In the genomic region with DNA sequence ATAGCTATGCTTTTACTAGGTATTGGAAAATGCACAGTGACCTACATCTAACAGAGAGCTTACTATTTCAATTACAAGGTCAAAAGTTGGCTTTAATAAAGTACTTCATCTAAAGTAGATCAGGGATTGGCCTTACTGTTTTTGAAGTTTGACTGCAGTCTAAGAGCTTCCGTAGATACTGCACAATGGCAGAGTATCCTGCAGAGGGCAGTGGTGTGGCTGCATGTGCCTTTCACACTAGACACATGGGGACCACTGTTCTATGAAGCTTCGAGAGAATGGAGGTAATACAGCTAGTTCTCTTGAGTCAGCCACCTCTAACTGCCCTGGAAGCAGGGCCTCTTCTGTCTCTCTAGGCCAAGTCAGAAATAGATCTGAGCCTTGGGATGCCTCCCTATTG, we compare ENCODE assay signal across 18 mouse cellular contexts.
DNase-seq lines count a peak whose midpoint lies in the region; ATAC-seq and TF ChIP-seq lines count a peak whose summit lies in the region.
"Had no signal": no experiment of that assay in that cellular context is flagged by ENCODE, and none has a peak within 500 bp of the region (broad histone marks: within the 10 kb centered on the region; RNA-seq: fewer than 3 reads in every experiment).

No protein-coding gene starts in this region.

- no peak overlapping the region for H3K4me2 ChIP-seq in intestine, postnatal 0 days (replicated peaks; ENCODE audit: low read depth)
- H3K4me2 ChIP-seq in intestine, embryonic 16.5 days (ENCODE audit: low read depth, low read length) = no peak overlapping the region
- no peak overlapping the region for H3K4me2 ChIP-seq in stomach, postnatal 0 days (replicated peaks; ENCODE audit: low read depth)
- H3K4me2 ChIP-seq: hindbrain, embryonic 13.5 days had no signal

- no peaks in the 10 kb centered on the region for H3K36me3 ChIP-seq in intestine, postnatal 0 days (ENCODE audit: control insufficient read depth, insufficient read depth)
- no peaks in the 10 kb centered on the region for H3K36me3 ChIP-seq in intestine, embryonic 16.5 days (ENCODE audit: control insufficient read depth, insufficient read depth, low read length)
- H3K36me3 ChIP-seq in stomach, postnatal 0 days (ENCODE audit: control insufficient read depth, insufficient read depth, low read length) = no peaks in the 10 kb centered on the region
- H3K36me3 ChIP-seq: hindbrain, embryonic 13.5 days had no signal

- no peak overlapping the region for H3K4me3 ChIP-seq in intestine, postnatal 0 days (ENCODE audit: low read depth, low read length)
- no peak overlapping the region for H3K4me3 ChIP-seq in intestine, embryonic 16.5 days (ENCODE audit: low read length)
- no peak overlapping the region for H3K4me3 ChIP-seq in stomach, postnatal 0 days (ENCODE audit: low read depth, low read length)
- H3K4me3 ChIP-seq: hindbrain, embryonic 13.5 days; megakaryocyte, embryonic 14.5 days had no signal

- CTCF ChIA-PET in Patski (lab: Charles Lee) = interaction anchor here (1.2 to 1.3 kb wide), 2 partner anchors 19 to 26 kb away, joined by 4 read pairs; no protein-coding TSS in a partner anchor

- peak; percentile 47 for TF ChIP-seq CTCF in intestine, postnatal 0 days (IDR thresholded peaks at IDR 0.05; ENCODE audit: low read depth)
- peak; percentile 34 for TF ChIP-seq CTCF in Patski (IDR thresholded peaks at IDR 0.05)
- TF ChIP-seq CTCF in stomach, postnatal 0 days (IDR thresholded peaks at IDR 0.05; ENCODE audit: low read depth) = peak; percentile 53

- no peak for ATAC-seq in intestine, postnatal 0 days
- no peak for ATAC-seq in intestine, embryonic 16.5 days
- no peak for ATAC-seq in Patski
- no peak for ATAC-seq in stomach, postnatal 0 days (ENCODE audit: low FRiP score, low TSS enrichment)
- ATAC-seq: CD4-positive, CD25-positive, alpha-beta regulatory T cell, adult 4 months; forebrain, embryonic 16.5 days; midbrain, embryonic 16.5 days had no signal

- H3K9ac ChIP-seq in intestine, postnatal 0 days (ENCODE audit: low read depth, low read length) = no peak overlapping the region
- H3K9ac ChIP-seq in intestine, embryonic 16.5 days (ENCODE audit: low read depth, low read length) = no peak overlapping the region
- no peak overlapping the region for H3K9ac ChIP-seq in stomach, postnatal 0 days (ENCODE audit: low read length)
- H3K9ac ChIP-seq: hindbrain, embryonic 13.5 days had no signal

- in situ Hi-C loops in Patski (cut with MboI; ENCODE audit: low pct_unique_long_range_greater_than_20kb) = no loop called here

- no peaks in the 10 kb centered on the region for H3K9me3 ChIP-seq in intestine, postnatal 0 days (ENCODE audit: control insufficient read depth)
- H3K9me3 ChIP-seq in intestine, embryonic 16.5 days (ENCODE audit: control insufficient read depth, low read length) = no peaks in the 10 kb centered on the region
- H3K9me3 ChIP-seq in stomach, postnatal 0 days (ENCODE audit: control insufficient read depth, low read length) = no peaks in the 10 kb centered on the region
- H3K9me3 ChIP-seq: hindbrain, embryonic 13.5 days had no signal

- TF ChIP-seq EP300 in stomach, postnatal 0 days (optimal IDR thresholded peaks at IDR 0.05) = no peak

- DNase-seq in lung, postnatal 10 days = peak; percentile 8
- no peak for DNase-seq in lung, adult 18-20 months
- DNase-seq in Patski (ENCODE audit: low read depth, low spot score) = no peak
- DNase-seq in stomach, postnatal 0 days (ENCODE audit: low spot score) = no peak
- DNase-seq in cerebellum, postnatal 10 days = no peak
- DNase-seq: adrenal gland, postnatal 14 days; cerebellum, adult 2 months; heart, postnatal 10 days; kidney, postnatal 10 days; right cerebral cortex, postnatal 14 days; thymus, postnatal 14 days had no signal

- WGBS in intestine, postnatal 0 days = 81% methylated on average over 2 of the region's 2 CpGs
- WGBS in intestine, embryonic 16.5 days = 76% methylated on average over 2 of the region's 2 CpGs
- 75% methylated on average over 2 of the region's 2 CpGs for WGBS in stomach, postnatal 0 days

- H3K4me1 ChIP-seq in intestine, postnatal 0 days (replicated peaks; ENCODE audit: control insufficient read depth, insufficient read depth, low read length) = no peaks in the 10 kb centered on the region
- no peaks in the 10 kb centered on the region for H3K4me1 ChIP-seq in intestine, embryonic 16.5 days (ENCODE audit: control insufficient read depth, insufficient read depth, low read length)
- H3K4me1 ChIP-seq in stomach, postnatal 0 days (replicated peaks; ENCODE audit: control insufficient read depth, insufficient read depth) = no peaks in the 10 kb centered on the region
- H3K4me1 ChIP-seq: hindbrain, embryonic 13.5 days; megakaryocyte, embryonic 14.5 days had no signal

- POLR2A ChIA-PET in Patski (lab: Charles Lee) = no interaction called here

- no peaks in the 10 kb centered on the region for H3K27me3 ChIP-seq in intestine, postnatal 0 days (replicated peaks; ENCODE audit: control insufficient read depth, insufficient read depth, low read length)
- H3K27me3 ChIP-seq in intestine, embryonic 16.5 days (replicated peaks; ENCODE audit: control insufficient read depth, insufficient read depth, low read length) = no peaks in the 10 kb centered on the region
- H3K27me3 ChIP-seq in Patski = no peaks in the 10 kb centered on the region
- H3K27me3 ChIP-seq in stomach, postnatal 0 days (ENCODE audit: control insufficient read depth, insufficient read depth, low read length) = no peaks in the 10 kb centered on the region
- H3K27me3 ChIP-seq: hindbrain, embryonic 13.5 days; megakaryocyte, embryonic 14.5 days had no signal

- no peak overlapping the region for H3K27ac ChIP-seq in intestine, postnatal 0 days (ENCODE audit: low read depth, low read length)
- no peak overlapping the region for H3K27ac ChIP-seq in intestine, embryonic 16.5 days (ENCODE audit: low read length)
- H3K27ac ChIP-seq in stomach, postnatal 0 days (replicated peaks) = no peak overlapping the region
- H3K27ac ChIP-seq: hindbrain, embryonic 13.5 days had no signal
